Mouse (Mus musculus): ENCODE measurements around the gene St6gal1.

GRCm38 (mm10) chr16:23274606-23275310 lies 50.2 kb downstream of the St6gal1 start:
- TF ChIP-seq CTCF (IDR thresholded peaks at IDR 0.05; ENCODE audit: low read depth) (no peak), EP300 (optimal IDR thresholded peaks at IDR 0.05) (no peak)

Measured in stomach, postnatal 0 days (tissue).